Mouse (Mus musculus): Measurements from ENCODE around the gene Uso1.

- TF ChIP-seq CTCF (conservative IDR thresholded peaks at IDR 0.05; ENCODE audit: insufficient read depth, insufficient read length, low read depth, low read length), result no peak
- no peak for TF ChIP-seq POLR2A (IDR thresholded peaks at IDR 0.05; ENCODE audit: low read depth, low read length)
Measured at GRCm38 (mm10) chr5:92227782-92228181, 90.0 kb downstream of the Uso1 start.
